Mouse (Mus musculus): ENCODE results near the gene Agfg2. TPM values are rescaled to one million over a fixed set of nuclear protein-coding genes. Genes with fewer than 3 reads are reported as not detected.
"Not testable (repeated sequence)": the region's sequence is repeated elsewhere in the genome, so short reads cannot be mapped to it uniquely, and the experiment has no call there.

Agfg2 gene
- polyA plus RNA-seq, 1 experiment from 2014 or later: 21.2 TPM

GRCm38 (mm10) chr5:137633397-137634084, 51.0 kb downstream of the Agfg2 start:
- no peaks in the 10 kb centered on the region for H3K9me3 ChIP-seq (replicated peaks)
- H3K4me3 ChIP-seq: no peak overlapping the region
- no peaks in the 10 kb centered on the region for H3K27me3 ChIP-seq
- peaks cover 46% of the 10 kb centered on the region for H3K36me3 ChIP-seq
- no peak overlapping the region for H3K27ac ChIP-seq
- H3K4me1 ChIP-seq: peaks cover 38% of the 10 kb centered on the region
- no peak overlapping the region for H3K4me2 ChIP-seq (replicated peaks)
- 0 out of 2 replicates have a peak overlapping the region, but pooled peaks have one; percentile 18 for H3K9ac ChIP-seq
- 79% methylated on average over 12 of the region's 12 CpGs for WGBS
- ATAC-seq (ENCODE audit: low FRiP score): no peak

DNA sequence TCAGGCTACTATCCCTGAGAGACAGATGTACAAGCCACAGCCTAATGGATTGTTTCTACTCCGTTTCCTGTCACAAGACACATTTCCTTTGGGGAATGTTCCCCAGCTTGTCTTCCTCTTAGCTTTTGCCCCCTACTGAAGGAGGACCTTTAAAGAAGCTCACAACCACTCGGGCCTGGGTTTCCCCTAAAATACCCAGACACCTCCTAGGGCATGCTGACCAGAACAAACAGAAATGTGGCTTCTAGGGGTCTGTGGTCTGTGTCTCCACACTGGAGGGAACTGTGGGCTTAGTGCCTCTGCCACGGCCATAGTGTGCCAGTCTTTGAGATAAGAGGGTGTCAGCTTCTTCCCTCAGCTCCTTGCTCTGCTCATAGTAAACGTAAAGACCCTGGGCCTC, 52.9 kb downstream of the Agfg2 start:
- no peak for ATAC-seq (ENCODE audit: low FRiP score)
- Histone ChIP-seq H3K27me3 (no peaks in the 10 kb centered on the region), H3K4me3 (no peak overlapping the region), H3K4me1 (peaks cover 43% of the 10 kb centered on the region), H3K9me3 (replicated peaks) (no peaks in the 10 kb centered on the region), H3K4me2 (replicated peaks) (peak overlapping the region; percentile 86), H3K36me3 (peaks cover 26% of the 10 kb centered on the region), H3K9ac (peak overlapping the region; percentile 75; the same call in 1 of the 2 replicates), H3K27ac (peak overlapping the region; percentile 46)
- WGBS: 76% methylated on average over 4 of the region's 4 CpGs

- peak overlapping the region; percentile 86 for H3K4me2 ChIP-seq (replicated peaks)
- no peak for ATAC-seq (ENCODE audit: low FRiP score)
- H3K9me3 ChIP-seq (replicated peaks): no peaks in the 10 kb centered on the region
- WGBS: 61% methylated on average over 9 of the region's 9 CpGs
- H3K4me1 ChIP-seq: peaks cover 43% of the 10 kb centered on the region
- peaks cover 22% of the 10 kb centered on the region for H3K36me3 ChIP-seq
- H3K27ac ChIP-seq: peak overlapping the region; percentile 46
- H3K9ac ChIP-seq: peak overlapping the region; percentile 75
- no peak overlapping the region; the same call in 1 of the 2 replicates for H3K4me3 ChIP-seq
- H3K27me3 ChIP-seq: no peaks in the 10 kb centered on the region
Measured at GRCm38 (mm10) chr5:137631171-137631570, 53.4 kb downstream of the Agfg2 start.

GRCm38 (mm10) chr5:137630602-137631001, 53.9 kb downstream of the Agfg2 start:
- ATAC-seq (ENCODE audit: low FRiP score): no peak
- H3K27me3 ChIP-seq: no peaks in the 10 kb centered on the region
- WGBS: 43% methylated on average over 3 of the region's 3 CpGs
- H3K4me1 ChIP-seq: peaks cover 43% of the 10 kb centered on the region
- peak overlapping the region; percentile 67 for H3K4me3 ChIP-seq
- peaks cover 16% of the 10 kb centered on the region for H3K36me3 ChIP-seq
- peak overlapping the region; percentile 75 for H3K9ac ChIP-seq
- H3K27ac ChIP-seq: peak overlapping the region; percentile 46
- peak overlapping the region; percentile 86 for H3K4me2 ChIP-seq (replicated peaks)
- H3K9me3 ChIP-seq (replicated peaks): no peaks in the 10 kb centered on the region

DNA sequence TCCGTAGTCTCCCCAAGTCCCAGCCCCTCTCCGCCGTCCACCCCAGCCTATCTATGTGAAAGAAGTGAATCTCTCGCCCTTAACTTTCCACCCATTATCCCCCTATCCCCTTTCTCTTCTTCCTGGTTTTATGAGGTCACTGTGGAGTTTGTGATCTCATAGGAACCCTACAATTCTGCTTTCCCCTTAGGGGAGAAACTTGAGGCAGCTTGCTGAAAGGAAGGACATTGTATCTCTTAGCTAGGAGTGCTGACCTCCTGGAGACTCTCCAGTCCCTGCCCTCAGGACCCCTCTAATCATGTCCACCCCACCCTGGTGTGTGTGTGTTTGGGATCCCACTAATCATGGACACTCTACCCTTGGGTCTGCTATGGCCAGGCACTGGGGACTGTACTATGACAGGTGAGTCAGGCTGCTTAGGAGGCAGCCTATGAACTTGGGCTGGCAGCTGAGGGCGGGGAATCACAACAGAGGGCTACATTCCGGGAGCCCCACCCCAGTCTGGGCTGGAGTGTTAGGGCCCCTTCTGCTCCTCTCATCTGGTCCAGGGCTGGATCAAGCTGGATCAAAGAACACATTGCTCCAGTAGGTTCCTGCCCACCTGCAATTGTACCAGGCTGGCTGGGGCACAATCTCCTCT, 54.5 kb downstream of the Agfg2 start:
- Histone ChIP-seq H3K27ac (peak overlapping the region; percentile 46), H3K4me1 (peaks cover 43% of the 10 kb centered on the region), H3K9ac (peak overlapping the region; percentile 75), H3K4me3 (peak overlapping the region; percentile 67), H3K27me3 (no peaks in the 10 kb centered on the region), H3K4me2 (replicated peaks) (peak overlapping the region; percentile 86), H3K9me3 (replicated peaks) (no peaks in the 10 kb centered on the region), H3K36me3 (peaks cover 11% of the 10 kb centered on the region)
- ATAC-seq (ENCODE audit: low FRiP score): no peak
- 26% methylated on average over 6 of the region's 6 CpGs for WGBS

- WGBS: under 1% methylated on average over 23 of the region's 23 CpGs
- ATAC-seq (ENCODE audit: low FRiP score): peak; percentile 44
- H3K4me1 ChIP-seq: peaks cover 43% of the 10 kb centered on the region
- peak overlapping the region; percentile 67 for H3K4me3 ChIP-seq
- peak overlapping the region; percentile 86 for H3K4me2 ChIP-seq (replicated peaks)
- H3K27me3 ChIP-seq: no peaks in the 10 kb centered on the region
- H3K9ac ChIP-seq: peak overlapping the region; percentile 75
- peaks cover 10% of the 10 kb centered on the region; the same call in 1 of the 2 replicates for H3K36me3 ChIP-seq
- no peaks in the 10 kb centered on the region for H3K9me3 ChIP-seq (replicated peaks)
- H3K27ac ChIP-seq: peak overlapping the region; percentile 85
Measured at GRCm38 (mm10) chr5:137629306-137629721, 55.2 kb downstream of the Agfg2 start.

GRCm38 (mm10) chr5:137628498-137629305, 55.8 kb downstream of the Agfg2 start, which contains the start of the genes Fbxo24, Lrch4 and Gm20605:
TSS of gene Fbxo24 (minus strand) at chr5:137629002.
TSS of gene Lrch4 (plus strand) at chr5:137629121.
TSS of gene Gm20605 (plus strand) at chr5:137629175.
- no peaks in the 10 kb centered on the region for H3K9me3 ChIP-seq (replicated peaks)
- H3K4me1 ChIP-seq: peaks cover 40% of the 10 kb centered on the region
- H3K4me2 ChIP-seq (replicated peaks): peak within 1 kb of the TSS; percentile 86
- peak within 1 kb of the TSS; percentile 67 for H3K4me3 ChIP-seq
- H3K36me3 ChIP-seq: peaks cover 4% of the 10 kb centered on the region; the same call in 1 of the 2 replicates
- WGBS: under 1% methylated on average over 45 of the region's 46 CpGs
- no peaks in the 10 kb centered on the region for H3K27me3 ChIP-seq
- ATAC-seq (ENCODE audit: low FRiP score): peak; percentile 98
- H3K9ac ChIP-seq: peak within 1 kb of the TSS; percentile 75
- H3K27ac ChIP-seq: peak within 1 kb of the TSS; percentile 87

DNA sequence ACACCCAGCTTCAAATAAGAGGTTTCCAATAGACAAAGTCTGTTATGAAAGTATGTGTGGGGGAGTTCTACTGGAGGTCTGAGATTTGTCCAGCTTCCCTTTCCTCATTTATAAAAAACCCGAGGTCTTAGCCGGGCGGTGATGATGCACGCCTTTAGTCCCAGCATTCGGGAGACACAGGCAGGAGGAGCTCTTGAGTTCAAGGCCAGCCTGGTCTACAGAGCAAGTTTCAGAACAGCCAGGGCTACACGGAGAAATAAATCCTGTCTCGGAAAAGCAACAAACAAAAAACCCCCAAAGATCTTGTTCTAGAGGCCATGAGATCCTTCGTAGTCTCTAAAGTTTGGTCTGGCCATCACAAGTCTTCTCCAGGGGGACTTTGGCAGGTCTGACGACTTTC, 56.5 kb downstream of the Agfg2 start:
- Histone ChIP-seq H3K4me1 (peaks cover 38% of the 10 kb centered on the region), H3K4me2 (replicated peaks) (peak overlapping the region; percentile 62), H3K36me3 (no peaks in the 10 kb centered on the region), H3K9ac (peak overlapping the region; percentile 65), H3K27ac (peak overlapping the region; percentile 87), H3K27me3 (no peaks in the 10 kb centered on the region), H3K4me3 (peak overlapping the region; percentile 67), H3K9me3 (replicated peaks) (no peaks in the 10 kb centered on the region)
- WGBS: 7% methylated on average over 9 of the region's 9 CpGs
- ATAC-seq (ENCODE audit: low FRiP score): no peak

- no peaks in the 10 kb centered on the region for H3K27me3 ChIP-seq
- no peak overlapping the region for H3K27ac ChIP-seq
- no peak overlapping the region for H3K9ac ChIP-seq
- ATAC-seq (ENCODE audit: low FRiP score): no peak
- H3K4me3 ChIP-seq: no peak overlapping the region
- WGBS: 82% methylated on average over 11 of the region's 11 CpGs
- H3K4me1 ChIP-seq: peaks cover 4% of the 10 kb centered on the region
- no peaks in the 10 kb centered on the region for H3K9me3 ChIP-seq (replicated peaks)
- no peaks in the 10 kb centered on the region for H3K36me3 ChIP-seq
- no peak overlapping the region for H3K4me2 ChIP-seq (replicated peaks)
Measured at GRCm38 (mm10) chr5:137623937-137624530, 60.5 kb downstream of the Agfg2 start.

DNA sequence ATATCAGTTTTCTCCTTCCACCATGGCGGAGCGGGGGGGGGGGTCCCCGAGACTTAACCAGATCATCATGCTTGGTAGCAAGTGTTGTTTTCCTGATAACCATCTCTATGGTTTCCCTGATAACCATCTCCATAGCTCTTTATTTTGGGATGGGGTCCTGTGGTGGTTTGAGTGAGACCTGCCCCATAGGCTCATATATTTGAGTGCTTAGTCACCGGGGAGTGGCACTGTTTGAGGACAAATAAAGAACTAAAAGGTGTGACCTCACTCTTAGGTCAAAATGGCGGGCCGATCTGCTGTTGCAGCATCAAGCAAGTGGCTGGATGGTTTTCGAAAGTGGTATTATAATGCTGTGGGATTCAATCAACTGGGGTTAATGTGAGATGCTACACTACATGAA, 69.2 kb downstream of the Agfg2 start:
- H3K27ac ChIP-seq: no peak overlapping the region
- no peak overlapping the region for H3K4me2 ChIP-seq (replicated peaks)
- H3K27me3 ChIP-seq: no peaks in the 10 kb centered on the region
- no peaks in the 10 kb centered on the region for H3K36me3 ChIP-seq
- no peaks in the 10 kb centered on the region for H3K9me3 ChIP-seq (replicated peaks)
- H3K4me3 ChIP-seq: no peak overlapping the region
- no peak overlapping the region for H3K9ac ChIP-seq
- 95% methylated on average over 7 of the region's 7 CpGs for WGBS
- H3K4me1 ChIP-seq: peaks cover 27% of the 10 kb centered on the region
- no peak for ATAC-seq (ENCODE audit: low FRiP score)

- H3K27ac ChIP-seq; H3K27me3 ChIP-seq; ATAC-seq (ENCODE audit: low FRiP score); H3K9me3 ChIP-seq (replicated peaks); H3K4me3 ChIP-seq; H3K36me3 ChIP-seq; H3K4me2 ChIP-seq (replicated peaks); H3K9ac ChIP-seq: not testable (repeated sequence)
- 88% methylated on average over 2 of the region's 2 CpGs for WGBS
- H3K4me1 ChIP-seq: peaks cover 28% of the 10 kb centered on the region
Measured at GRCm38 (mm10) chr5:137614921-137615320, 69.6 kb downstream of the Agfg2 start.

Data from hindbrain, embryonic 12.5 days (tissue).